Mouse (Mus musculus) intestine, embryonic 15.5 days (tissue): ENCODE measurements around the gene Hpse2. TPM values are rescaled to one million over a fixed set of nuclear protein-coding genes. Genes with fewer than 3 reads are reported as not detected.

ENCODE experiments used
- ATAC-seq: fragments of 200-750 bp; cut with Nextera tagmentation; 2 replicates; pipeline ENCODE4 v1.8.0; 2017; ENCODE audit warnings: moderate TSS enrichment, moderate library complexity
- H3K27ac ChIP-seq: fragments of 300-500 bp; sonication (generic); 2 replicates; pipeline ENCODE4 v1.5.1; 2015; ENCODE audit warnings: mild to moderate bottlenecking, inconsistent platforms
- H3K27me3 ChIP-seq: fragments of 300-500 bp; sonication (generic); replicated peaks from 2 replicates; pipeline ENCODE4 v1.6.1; 2015; ENCODE audit warnings: inconsistent platforms
- H3K36me3 ChIP-seq: fragments of 300-500 bp; sonication (generic); 2 replicates; pipeline ENCODE4 v1.6.1; 2015; ENCODE audit warnings: inconsistent platforms
- H3K4me1 ChIP-seq: fragments of 300-500 bp; sonication (generic); replicated peaks from 2 replicates; pipeline ENCODE4 v1.6.1; 2015; ENCODE audit warnings: inconsistent platforms
- H3K4me2 ChIP-seq: fragments of 300-500 bp; sonication (generic); replicated peaks from 2 replicates; pipeline ENCODE4 v1.6.1; 2015; ENCODE audit warnings: mild to moderate bottlenecking, inconsistent platforms
- H3K4me3 ChIP-seq: fragments of 300-500 bp; sonication (generic); replicated peaks from 2 replicates; pipeline ENCODE4 v1.5.1; 2015; ENCODE audit warnings: inconsistent platforms
- H3K9ac ChIP-seq: fragments of 300-500 bp; sonication (generic); 2 replicates; pipeline ENCODE4 v1.6.1; 2015; ENCODE audit warnings: inconsistent platforms
- H3K9me3 ChIP-seq: fragments of 300-500 bp; sonication (generic); 2 replicates; pipeline ENCODE4 v1.6.1; 2016; ENCODE audit warnings: inconsistent platforms
- WGBS: fragments of 180-500 bp; shearing (Covaris S2); methylation state at CpG from one replicate; pipeline ENCODE4 v1.1.7; 2015; 5-methylcytosine and 5-hydroxymethylcytosine counted together
- polyA plus RNA-seq: library from polyadenylated mRNA; unstranded; fragments of >200 nt; fragmentation: Nextera tagmentation; extraction: Ambion mirVana; gene quantifications from 2 replicates; pipeline ENCODE4 v1.2.1, GENCODE M21; 2015

Hpse2 gene
- polyA plus RNA-seq, 1 experiment from 2014 or later: 17.5 TPM

GRCm38 (mm10) chr19:42752363-42752931, 635.7 kb downstream of the Hpse2 start, which contains the start of gene Pyroxd2:
Pyroxd2 (minus strand) TSS chr19:42752775.
- WGBS: 3% methylated on average over 22 of the region's 22 CpGs
- peak within 1 kb of the TSS; percentile 39 for H3K4me3 ChIP-seq
- peak within 1 kb of the TSS; percentile 88 for H3K27ac ChIP-seq
- H3K9me3 ChIP-seq: no peaks in the 10 kb centered on the region
- peak; percentile 93 for ATAC-seq
- peak within 1 kb of the TSS; percentile 77 for H3K4me2 ChIP-seq
- H3K36me3 ChIP-seq: no peaks in the 10 kb centered on the region
- H3K9ac ChIP-seq: peak within 1 kb of the TSS; percentile 63
- H3K27me3 ChIP-seq: no peaks in the 10 kb centered on the region
- H3K4me1 ChIP-seq: peaks cover 21% of the 10 kb centered on the region

GRCm38 (mm10) chr19:42750196-42750595, 638.0 kb downstream of the Hpse2 start:
- 57% methylated on average over 11 of the region's 11 CpGs for WGBS
- H3K9ac ChIP-seq: no peak overlapping the region
- H3K36me3 ChIP-seq: no peaks in the 10 kb centered on the region
- H3K9me3 ChIP-seq: no peaks in the 10 kb centered on the region
- H3K4me2 ChIP-seq: peak overlapping the region; percentile 3; the same call in 1 of the 2 replicates
- no peak overlapping the region for H3K4me3 ChIP-seq
- H3K4me1 ChIP-seq: peaks cover 20% of the 10 kb centered on the region
- ATAC-seq: no peak
- H3K27ac ChIP-seq: no peak overlapping the region
- H3K27me3 ChIP-seq: no peaks in the 10 kb centered on the region

DNA sequence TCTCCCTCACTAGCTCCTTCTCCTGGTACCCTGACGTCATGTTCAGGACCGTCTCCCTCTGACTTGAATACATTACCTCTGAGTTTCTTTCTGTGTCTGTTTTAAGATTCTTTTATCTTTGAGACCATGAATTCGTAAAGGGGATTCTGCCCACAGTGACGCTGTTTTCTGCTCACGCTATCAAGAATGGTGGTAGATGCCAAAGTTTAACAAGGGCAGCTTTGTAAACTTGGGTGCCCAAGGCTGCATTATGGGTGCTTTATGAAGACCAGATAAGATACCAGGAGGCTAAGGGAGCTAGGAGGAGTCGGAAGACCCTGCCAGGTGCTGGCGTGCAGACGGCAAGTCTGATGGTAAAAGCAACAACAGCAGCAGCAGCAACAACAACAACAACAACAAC, 641.5 kb downstream of the Hpse2 start:
- no peaks in the 10 kb centered on the region for H3K27me3 ChIP-seq
- no peak overlapping the region for H3K4me2 ChIP-seq
- no peaks in the 10 kb centered on the region for H3K9me3 ChIP-seq
- no peak overlapping the region for H3K4me3 ChIP-seq
- no peak for ATAC-seq
- no peaks in the 10 kb centered on the region for H3K36me3 ChIP-seq
- peaks cover 24% of the 10 kb centered on the region for H3K4me1 ChIP-seq
- 93% methylated on average over 8 of the region's 8 CpGs for WGBS
- H3K27ac ChIP-seq: no peak overlapping the region
- no peak overlapping the region for H3K9ac ChIP-seq

GRCm38 (mm10) chr19:42745869-42746224, 642.3 kb downstream of the Hpse2 start:
- Histone ChIP-seq H3K4me2 (no peak overlapping the region), H3K27ac (no peak overlapping the region), H3K9ac (no peak overlapping the region), H3K27me3 (no peaks in the 10 kb centered on the region), H3K36me3 (no peaks in the 10 kb centered on the region), H3K4me3 (no peak overlapping the region), H3K9me3 (no peaks in the 10 kb centered on the region), H3K4me1 (peaks cover 29% of the 10 kb centered on the region)
- 59% methylated on average over 4 of the region's 4 CpGs for WGBS
- ATAC-seq: no peak

DNA sequence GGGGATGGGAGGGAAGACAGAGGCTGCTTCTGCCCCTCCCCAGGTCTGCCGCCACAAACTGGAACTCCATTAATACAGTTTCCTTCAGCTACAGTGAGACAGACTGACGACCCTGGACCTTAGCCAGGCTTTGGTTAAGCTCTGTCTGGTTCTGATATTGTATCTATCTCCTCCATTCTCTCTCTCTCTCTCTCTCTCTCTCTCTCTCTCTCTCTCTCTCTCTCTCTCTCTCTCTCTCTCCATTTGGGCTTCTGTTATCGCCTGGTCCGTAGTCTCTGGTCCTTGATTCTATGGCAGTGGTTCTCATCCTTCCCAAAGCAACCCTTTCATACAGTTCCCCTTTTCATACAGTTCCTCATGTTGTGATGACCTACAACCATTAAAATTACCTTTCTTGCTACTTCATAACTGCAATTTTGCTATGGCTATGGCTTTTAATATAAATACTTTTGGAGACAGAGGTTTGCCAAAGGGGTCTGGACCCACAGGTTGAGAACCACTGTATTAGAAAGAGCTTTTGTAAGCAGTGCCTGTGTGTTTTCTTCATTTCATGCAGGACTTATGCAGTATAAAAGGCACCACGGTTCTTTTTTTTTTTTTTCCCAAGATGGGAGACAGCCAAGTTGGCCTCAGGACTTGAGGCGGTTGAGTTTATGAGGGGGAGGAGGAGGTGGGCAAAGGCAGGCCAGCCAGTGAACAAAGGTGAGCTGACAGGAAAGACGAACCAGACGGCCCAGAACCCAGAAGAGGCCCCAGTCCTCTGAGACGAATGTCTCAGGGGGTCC, 642.9 kb downstream of the Hpse2 start:
- H3K4me3 ChIP-seq: no peak overlapping the region
- no peak overlapping the region for H3K4me2 ChIP-seq
- no peaks in the 10 kb centered on the region for H3K27me3 ChIP-seq
- H3K9me3 ChIP-seq: no peaks in the 10 kb centered on the region
- H3K27ac ChIP-seq: 0 out of 2 replicates have a peak overlapping the region, but pooled peaks have one; percentile 56
- no peak overlapping the region for H3K9ac ChIP-seq
- H3K36me3 ChIP-seq: no peaks in the 10 kb centered on the region
- 55% methylated on average over 9 of the region's 9 CpGs for WGBS
- no peak for ATAC-seq
- H3K4me1 ChIP-seq: peaks cover 29% of the 10 kb centered on the region

- H3K4me2 ChIP-seq: no peak overlapping the region
- H3K9ac ChIP-seq: no peak overlapping the region
- H3K27ac ChIP-seq: peak overlapping the region; percentile 56; the same call in 1 of the 2 replicates
- peak; percentile 79 for ATAC-seq
- WGBS: 15% methylated on average over 4 of the region's 4 CpGs
- H3K9me3 ChIP-seq: no peaks in the 10 kb centered on the region
- peaks cover 29% of the 10 kb centered on the region for H3K4me1 ChIP-seq
- H3K27me3 ChIP-seq: no peaks in the 10 kb centered on the region
- H3K36me3 ChIP-seq: no peaks in the 10 kb centered on the region
- H3K4me3 ChIP-seq: no peak overlapping the region
Measured at GRCm38 (mm10) chr19:42744162-42744586, 644.0 kb downstream of the Hpse2 start.

DNA sequence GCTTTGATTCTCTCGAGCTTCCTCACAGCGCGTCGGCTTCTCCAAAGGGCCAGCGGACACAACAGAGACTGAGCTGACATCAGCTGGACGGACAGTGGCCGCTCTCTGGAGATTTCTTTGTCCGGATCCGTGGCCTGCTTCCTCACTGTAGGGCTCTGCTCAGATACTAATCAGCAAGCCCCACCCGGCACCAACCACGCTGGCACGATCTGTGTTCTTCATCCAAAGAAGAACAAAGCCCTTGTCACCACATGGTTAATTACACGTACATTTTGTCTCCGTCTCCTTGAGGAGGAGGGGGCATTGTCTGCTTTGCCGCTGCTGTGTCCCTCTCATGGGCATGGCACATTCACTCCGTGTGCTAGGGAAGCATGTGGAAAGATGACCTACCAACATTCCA, 644.9 kb downstream of the Hpse2 start:
- H3K4me3 ChIP-seq: no peak overlapping the region
- no peaks in the 10 kb centered on the region for H3K36me3 ChIP-seq
- no peak overlapping the region for H3K27ac ChIP-seq
- H3K4me2 ChIP-seq: no peak overlapping the region
- no peaks in the 10 kb centered on the region for H3K27me3 ChIP-seq
- H3K9me3 ChIP-seq: no peaks in the 10 kb centered on the region
- no peak overlapping the region for H3K9ac ChIP-seq
- H3K4me1 ChIP-seq: peaks cover 29% of the 10 kb centered on the region
- WGBS: 78% methylated on average over 16 of the region's 16 CpGs
- no peak for ATAC-seq

DNA sequence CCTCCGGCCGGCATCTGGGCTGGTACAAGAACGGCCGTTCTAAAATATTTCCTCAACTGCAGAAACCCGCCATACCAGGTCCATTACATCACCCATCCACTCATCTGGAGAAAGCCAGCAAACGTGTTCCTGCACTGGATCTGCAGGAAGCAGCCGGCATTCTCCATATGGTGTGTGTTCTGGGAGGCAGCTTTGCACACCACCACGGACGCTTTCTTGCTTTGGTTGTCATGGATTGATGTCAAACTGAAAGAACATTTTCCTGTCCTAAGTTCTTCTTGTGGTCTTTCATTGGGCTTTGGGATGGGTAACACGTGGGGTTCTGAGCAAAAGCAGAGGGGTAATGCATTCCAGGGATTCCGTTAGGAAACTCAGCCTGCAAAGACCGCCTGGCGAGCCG, 646.3 kb downstream of the Hpse2 start:
- H3K27me3 ChIP-seq: no peaks in the 10 kb centered on the region
- whole genome bisulfite sequencing: 40% methylated on average over 14 of the region's 14 CpGs
- H3K4me1 ChIP-seq: peaks cover 29% of the 10 kb centered on the region
- H3K4me3 ChIP-seq: no peak overlapping the region
- H3K4me2 ChIP-seq: 0 out of 2 replicates have a peak overlapping the region, but pooled peaks have one; percentile 9
- no peak overlapping the region for H3K9ac ChIP-seq
- H3K9me3 ChIP-seq: no peaks in the 10 kb centered on the region
- peak overlapping the region; percentile 72 for H3K27ac ChIP-seq
- no peaks in the 10 kb centered on the region for H3K36me3 ChIP-seq
- ATAC-seq: no peak; the same call in 1 of the 2 replicates

GRCm38 (mm10) chr19:42740163-42740899, 647.8 kb downstream of the Hpse2 start:
- Histone ChIP-seq H3K9ac (no peak overlapping the region), H3K27ac (no peak overlapping the region), H3K36me3 (no peaks in the 10 kb centered on the region), H3K4me3 (no peak overlapping the region), H3K27me3 (no peaks in the 10 kb centered on the region), H3K9me3 (no peaks in the 10 kb centered on the region), H3K4me2 (no peak overlapping the region), H3K4me1 (peaks cover 27% of the 10 kb centered on the region)
- 80% methylated on average over 8 of the region's 8 CpGs for WGBS
- no peak; the same call in 1 of the 2 replicates for ATAC-seq

DNA sequence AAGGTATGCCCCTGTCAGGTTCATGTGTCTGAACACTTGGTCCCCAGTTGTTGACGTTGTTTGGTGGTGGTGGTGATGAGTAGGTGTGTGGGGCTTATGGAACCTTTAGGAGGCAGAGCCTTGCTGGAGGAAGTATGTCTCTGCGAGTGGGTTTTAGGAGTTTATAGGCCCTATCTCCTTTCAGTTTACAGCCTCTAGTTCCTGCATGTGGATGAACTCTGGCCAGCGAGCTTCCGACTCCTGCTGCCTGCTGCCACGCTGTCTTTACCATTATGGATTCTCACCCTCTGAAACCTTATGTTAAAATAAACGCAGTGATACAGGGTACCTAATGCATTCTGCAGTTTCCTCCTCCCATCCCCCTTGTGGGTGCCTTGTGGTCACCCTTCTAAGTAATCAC, 648.4 kb downstream of the Hpse2 start:
- Histone ChIP-seq H3K4me1 (peaks cover 24% of the 10 kb centered on the region), H3K9ac (no peak overlapping the region), H3K36me3 (no peaks in the 10 kb centered on the region), H3K27me3 (no peaks in the 10 kb centered on the region), H3K4me3 (no peak overlapping the region), H3K9me3 (no peaks in the 10 kb centered on the region), H3K4me2 (no peak overlapping the region), H3K27ac (no peak overlapping the region)
- no peak for ATAC-seq
- 67% methylated on average over 6 of the region's 6 CpGs for WGBS

DNA sequence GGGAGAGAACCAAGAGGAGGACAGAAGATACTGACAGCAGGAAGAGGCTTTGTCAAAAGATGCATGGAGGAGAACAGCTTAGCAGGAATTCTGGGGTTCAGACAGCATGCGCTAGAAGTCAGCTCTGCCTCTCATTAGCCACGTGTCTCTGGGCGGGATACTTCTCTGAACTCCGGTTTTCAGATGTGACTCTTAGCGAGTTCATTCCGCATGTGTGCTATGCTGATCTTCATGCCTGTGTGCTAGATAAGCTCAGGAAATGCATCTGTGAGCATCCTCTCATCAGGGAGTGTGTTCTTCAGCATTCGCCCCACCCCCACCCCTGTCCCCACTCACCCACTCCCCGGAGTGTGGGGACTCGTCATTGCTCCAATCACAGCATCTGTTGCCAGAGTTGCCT, 650.4 kb downstream of the Hpse2 start:
- Histone ChIP-seq H3K4me2 (no peak overlapping the region), H3K9me3 (no peaks in the 10 kb centered on the region), H3K9ac (no peak overlapping the region), H3K27ac (no peak overlapping the region), H3K4me3 (no peak overlapping the region), H3K27me3 (no peaks in the 10 kb centered on the region), H3K4me1 (peaks cover 15% of the 10 kb centered on the region; the same call in 1 of the 2 replicates), H3K36me3 (no peaks in the 10 kb centered on the region)
- 76% methylated on average over 9 of the region's 9 CpGs for WGBS
- ATAC-seq: no peak
